Mouse (Mus musculus): ENCODE measurements around the gene Dact3. TPM values are rescaled to one million over a fixed set of nuclear protein-coding genes. Genes with fewer than 3 reads are reported as not detected.

The Dact3 gene
- polyA plus RNA-seq, 1 experiment from 2014 or later = 4.9 TPM

- ATAC-seq (ENCODE audit: low FRiP score, low TSS enrichment) (no peak), DNase-seq (no peak)
- Histone ChIP-seq H3K9ac (replicated peaks; ENCODE audit: low read length) (no peak overlapping the region), H3K27ac (replicated peaks; ENCODE audit: low read depth, low read length) (no peak overlapping the region), H3K27me3 (ENCODE audit: control insufficient read depth, insufficient read depth, low read length) (no peaks in the 10 kb centered on the region), H3K4me2 (ENCODE audit: low read length) (no peak overlapping the region), H3K4me3 (replicated peaks; ENCODE audit: low read depth, low read length) (no peak overlapping the region), H3K4me1 (ENCODE audit: control insufficient read depth, insufficient read depth, low read length) (peaks cover 10% of the 10 kb centered on the region; the same call in 1 of the 2 replicates), H3K36me3 (ENCODE audit: control insufficient read depth, insufficient read depth, low read length) (no peaks in the 10 kb centered on the region), H3K9me3 (ENCODE audit: control insufficient read depth, low read length) (no peaks in the 10 kb centered on the region)
- WGBS = 41% methylated on average over 9 of the region's 10 CpGs
These were observed 29.1 kb downstream of the Dact3 start for GRCm38 (mm10) chr7:16904120-16904675.

GRCm38 (mm10) chr7:16905491-16906021 is 30.4 kb downstream of the Dact3 start:
- Histone ChIP-seq H3K27me3 (ENCODE audit: control insufficient read depth, insufficient read depth, low read length) (no peaks in the 10 kb centered on the region), H3K4me1 (ENCODE audit: control insufficient read depth, insufficient read depth, low read length) (peaks cover 8% of the 10 kb centered on the region; the same call in 1 of the 2 replicates), H3K36me3 (ENCODE audit: control insufficient read depth, insufficient read depth, low read length) (no peaks in the 10 kb centered on the region), H3K9ac (replicated peaks; ENCODE audit: low read length) (no peak overlapping the region), H3K27ac (replicated peaks; ENCODE audit: low read depth, low read length) (no peak overlapping the region), H3K4me2 (ENCODE audit: low read length) (no peak overlapping the region), H3K9me3 (ENCODE audit: control insufficient read depth, low read length) (no peaks in the 10 kb centered on the region), H3K4me3 (replicated peaks; ENCODE audit: low read depth, low read length) (no peak overlapping the region)
- ATAC-seq (ENCODE audit: low FRiP score, low TSS enrichment) (no peak), DNase-seq (no peak)
- 56% methylated on average over 9 of the region's 9 CpGs for WGBS

GRCm38 (mm10) chr7:16906281-16906680 is 31.2 kb downstream of the Dact3 start, which contains the start of gene Ptgir:
Gene Ptgir (plus strand): TSS chr7:16906490.
- Histone ChIP-seq H3K9me3 (ENCODE audit: control insufficient read depth, low read length) (no peaks in the 10 kb centered on the region), H3K36me3 (ENCODE audit: control insufficient read depth, insufficient read depth, low read length) (no peaks in the 10 kb centered on the region), H3K4me3 (replicated peaks; ENCODE audit: low read depth, low read length) (no peak within 1 kb of the TSS), H3K4me1 (ENCODE audit: control insufficient read depth, insufficient read depth, low read length) (peaks cover 4% of the 10 kb centered on the region; the same call in 1 of the 2 replicates), H3K9ac (replicated peaks; ENCODE audit: low read length) (no peak within 1 kb of the TSS), H3K4me2 (ENCODE audit: low read length) (no peak within 1 kb of the TSS), H3K27ac (replicated peaks; ENCODE audit: low read depth, low read length) (no peak within 1 kb of the TSS), H3K27me3 (ENCODE audit: control insufficient read depth, insufficient read depth, low read length) (no peaks in the 10 kb centered on the region)
- WGBS = 7% methylated on average over 5 of the region's 6 CpGs
- no peak for ATAC-seq (ENCODE audit: low FRiP score, low TSS enrichment)
- DNase-seq = no peak

GRCm38 (mm10) chr7:16906889-16907559 is 31.9 kb downstream of the Dact3 start:
- H3K4me3 ChIP-seq (replicated peaks; ENCODE audit: low read depth, low read length) = no peak overlapping the region
- H3K4me2 ChIP-seq (ENCODE audit: low read length) = no peak overlapping the region
- H3K27me3 ChIP-seq (ENCODE audit: control insufficient read depth, insufficient read depth, low read length) = no peaks in the 10 kb centered on the region
- ATAC-seq (ENCODE audit: low FRiP score, low TSS enrichment) = no peak
- no peaks in the 10 kb centered on the region for H3K36me3 ChIP-seq (ENCODE audit: control insufficient read depth, insufficient read depth, low read length)
- no peak overlapping the region for H3K27ac ChIP-seq (replicated peaks; ENCODE audit: low read depth, low read length)
- H3K4me1 ChIP-seq (ENCODE audit: control insufficient read depth, insufficient read depth, low read length) = peaks cover 4% of the 10 kb centered on the region; the same call in 1 of the 2 replicates
- no peak for DNase-seq
- 93% methylated on average over 41 of the region's 41 CpGs for WGBS
- H3K9ac ChIP-seq (replicated peaks; ENCODE audit: low read length) = no peak overlapping the region
- no peaks in the 10 kb centered on the region for H3K9me3 ChIP-seq (ENCODE audit: control insufficient read depth, low read length)

- no peak for DNase-seq
- Histone ChIP-seq H3K36me3 (ENCODE audit: control insufficient read depth, insufficient read depth, low read length) (no peaks in the 10 kb centered on the region), H3K9me3 (ENCODE audit: control insufficient read depth, low read length) (no peaks in the 10 kb centered on the region), H3K27me3 (ENCODE audit: control insufficient read depth, insufficient read depth, low read length) (no peaks in the 10 kb centered on the region), H3K4me2 (ENCODE audit: low read length) (no peak overlapping the region), H3K27ac (replicated peaks; ENCODE audit: low read depth, low read length) (no peak overlapping the region), H3K9ac (replicated peaks; ENCODE audit: low read length) (no peak overlapping the region), H3K4me1 (ENCODE audit: control insufficient read depth, insufficient read depth, low read length) (peaks cover 4% of the 10 kb centered on the region; the same call in 1 of the 2 replicates), H3K4me3 (replicated peaks; ENCODE audit: low read depth, low read length) (no peak overlapping the region)
- WGBS = 80% methylated on average over 7 of the region's 7 CpGs
- no peak for ATAC-seq (ENCODE audit: low FRiP score, low TSS enrichment)
These were observed 32.7 kb downstream of the Dact3 start for GRCm38 (mm10) chr7:16907842-16908241.

- H3K4me2 ChIP-seq (ENCODE audit: low read length) = no peak overlapping the region
- WGBS = 54% methylated on average over 11 of the region's 11 CpGs
- no peak overlapping the region for H3K9ac ChIP-seq (replicated peaks; ENCODE audit: low read length)
- H3K27ac ChIP-seq (replicated peaks; ENCODE audit: low read depth, low read length) = no peak overlapping the region
- DNase-seq = no peak
- H3K9me3 ChIP-seq (ENCODE audit: control insufficient read depth, low read length) = no peaks in the 10 kb centered on the region
- ATAC-seq (ENCODE audit: low FRiP score, low TSS enrichment) = no peak
- H3K4me3 ChIP-seq (replicated peaks; ENCODE audit: low read depth, low read length) = no peak overlapping the region
- no peaks in the 10 kb centered on the region for H3K27me3 ChIP-seq (ENCODE audit: control insufficient read depth, insufficient read depth, low read length)
- peaks cover 4% of the 10 kb centered on the region; the same call in 1 of the 2 replicates for H3K4me1 ChIP-seq (ENCODE audit: control insufficient read depth, insufficient read depth, low read length)
- peaks cover 5% of the 10 kb centered on the region; the same call in 1 of the 2 replicates for H3K36me3 ChIP-seq (ENCODE audit: control insufficient read depth, insufficient read depth, low read length)
These were observed 33.2 kb downstream of the Dact3 start for GRCm38 (mm10) chr7:16908367-16908766.

- Histone ChIP-seq H3K27me3 (ENCODE audit: control insufficient read depth, insufficient read depth, low read length) (no peaks in the 10 kb centered on the region), H3K4me3 (replicated peaks; ENCODE audit: low read depth, low read length) (no peak overlapping the region), H3K9ac (replicated peaks; ENCODE audit: low read length) (no peak overlapping the region), H3K9me3 (ENCODE audit: control insufficient read depth, low read length) (no peaks in the 10 kb centered on the region), H3K36me3 (ENCODE audit: control insufficient read depth, insufficient read depth, low read length) (peaks cover 7% of the 10 kb centered on the region), H3K4me2 (ENCODE audit: low read length) (no peak overlapping the region), H3K4me1 (ENCODE audit: control insufficient read depth, insufficient read depth, low read length) (peaks cover 4% of the 10 kb centered on the region; the same call in 1 of the 2 replicates), H3K27ac (replicated peaks; ENCODE audit: low read depth, low read length) (no peak overlapping the region)
- DNase-seq (no peak), ATAC-seq (ENCODE audit: low FRiP score, low TSS enrichment) (no peak)
- 78% methylated on average over 11 of the region's 11 CpGs for WGBS
These were observed 33.7 kb downstream of the Dact3 start for GRCm38 (mm10) chr7:16908859-16909258.

GRCm38 (mm10) chr7:16909909-16910308 is 34.8 kb downstream of the Dact3 start:
- no peak overlapping the region for H3K27ac ChIP-seq (replicated peaks; ENCODE audit: low read depth, low read length)
- ATAC-seq (ENCODE audit: low FRiP score, low TSS enrichment) (no peak), DNase-seq (no peak)
- H3K9ac ChIP-seq (replicated peaks; ENCODE audit: low read length) = no peak overlapping the region
- H3K4me3 ChIP-seq (replicated peaks; ENCODE audit: low read depth, low read length) = no peak overlapping the region
- H3K4me1 ChIP-seq (ENCODE audit: control insufficient read depth, insufficient read depth, low read length) = peaks cover 4% of the 10 kb centered on the region; the same call in 1 of the 2 replicates
- no peaks in the 10 kb centered on the region for H3K9me3 ChIP-seq (ENCODE audit: control insufficient read depth, low read length)
- H3K36me3 ChIP-seq (ENCODE audit: control insufficient read depth, insufficient read depth, low read length) = peaks cover 17% of the 10 kb centered on the region
- no peaks in the 10 kb centered on the region for H3K27me3 ChIP-seq (ENCODE audit: control insufficient read depth, insufficient read depth, low read length)
- no peak overlapping the region for H3K4me2 ChIP-seq (ENCODE audit: low read length)
- WGBS = 56% methylated on average over 10 of the region's 10 CpGs
